Mouse (Mus musculus): ENCODE measurements around the gene Dcbld2.
"Not testable (repeated sequence)": the region's sequence is repeated elsewhere in the genome, so short reads cannot be mapped to it uniquely, and the experiment has no call there.

Dcbld2 gene

GRCm38 (mm10) chr16:58450648-58451047 lies 42.4 kb downstream of the Dcbld2 start:
- DNase-seq (ENCODE audit: low spot score), result no peak

- DNase-seq (ENCODE audit: low spot score), result no peak
Observed at GRCm38 (mm10) chr16:58451647-58452046, 43.4 kb downstream of the Dcbld2 start.

- DNase-seq (ENCODE audit: low spot score), result peak; percentile 32
Observed at GRCm38 (mm10) chr16:58453138-58453537, 44.9 kb downstream of the Dcbld2 start.

GRCm38 (mm10) chr16:58453820-58454219 lies 45.6 kb downstream of the Dcbld2 start:
- no peak for DNase-seq (ENCODE audit: low spot score)

GRCm38 (mm10) chr16:58454617-58455016 lies 46.4 kb downstream of the Dcbld2 start:
- peak; percentile 63 for DNase-seq (ENCODE audit: low spot score)

GRCm38 (mm10) chr16:58455118-58455517 lies 46.9 kb downstream of the Dcbld2 start:
- no peak for DNase-seq (ENCODE audit: low spot score)

- DNase-seq (ENCODE audit: low spot score), result no peak
Observed at GRCm38 (mm10) chr16:58456445-58456844, 48.2 kb downstream of the Dcbld2 start.

- DNase-seq (ENCODE audit: low spot score), result no peak
Observed at GRCm38 (mm10) chr16:58456991-58457390, 48.7 kb downstream of the Dcbld2 start.

- DNase-seq (ENCODE audit: low spot score), result not testable (repeated sequence)
Observed at GRCm38 (mm10) chr16:58459966-58460365, 51.7 kb downstream of the Dcbld2 start.

GRCm38 (mm10) chr16:58460386-58460785 lies 52.1 kb downstream of the Dcbld2 start:
- DNase-seq (ENCODE audit: low spot score), result no peak

- no peak for DNase-seq (ENCODE audit: low spot score)
Observed at GRCm38 (mm10) chr16:58461856-58462518, 53.7 kb downstream of the Dcbld2 start.

- no peak for DNase-seq (ENCODE audit: low spot score)
Observed at GRCm38 (mm10) chr16:58462519-58462918, 54.3 kb downstream of the Dcbld2 start.

GRCm38 (mm10) chr16:58464051-58464450 lies 55.8 kb downstream of the Dcbld2 start:
- DNase-seq (ENCODE audit: low spot score), result no peak

- no peak for DNase-seq (ENCODE audit: low spot score)
Observed at GRCm38 (mm10) chr16:58465412-58465811, 57.2 kb downstream of the Dcbld2 start.

GRCm38 (mm10) chr16:58470061-58470460 lies 61.8 kb downstream of the Dcbld2 start:
- peak; percentile 61 for DNase-seq (ENCODE audit: low spot score)

GRCm38 (mm10) chr16:58470841-58471240 lies 62.6 kb downstream of the Dcbld2 start:
- no peak for DNase-seq (ENCODE audit: low spot score)

- DNase-seq (ENCODE audit: low spot score), result no peak
Observed at GRCm38 (mm10) chr16:58474875-58475274, 66.6 kb downstream of the Dcbld2 start.

- DNase-seq (ENCODE audit: low spot score), result no peak
Observed at GRCm38 (mm10) chr16:58475544-58476154, 67.4 kb downstream of the Dcbld2 start.

- DNase-seq (ENCODE audit: low spot score), result no peak
Observed at GRCm38 (mm10) chr16:58476363-58476762, 68.1 kb downstream of the Dcbld2 start.

- no peak for DNase-seq (ENCODE audit: low spot score)
Observed at GRCm38 (mm10) chr16:58479898-58480448, 71.7 kb downstream of the Dcbld2 start.

GRCm38 (mm10) chr16:58481219-58481905 lies 73.1 kb downstream of the Dcbld2 start:
- DNase-seq (ENCODE audit: low spot score), result no peak

- DNase-seq (ENCODE audit: low spot score), result no peak
Observed at GRCm38 (mm10) chr16:58481906-58482270, 73.6 kb downstream of the Dcbld2 start.

GRCm38 (mm10) chr16:58482296-58482695 lies 74.1 kb downstream of the Dcbld2 start:
- DNase-seq (ENCODE audit: low spot score), result no peak
